In genomic region chr2:6380401-6380800, GRCm38 (mm10) we compare ENCODE assay signal across 28 mouse cellular contexts. TPM values are rescaled to one million over a fixed set of nuclear protein-coding genes. Genes with fewer than 3 reads are reported as not detected.
DNase-seq lines count a peak whose midpoint lies in the region; ATAC-seq and TF ChIP-seq lines count a peak whose summit lies in the region.
"Had no signal": no experiment of that assay in that cellular context is flagged by ENCODE, and none has a peak within 500 bp of the region (broad histone marks: within the 10 kb centered on the region; RNA-seq: fewer than 3 reads in every experiment).

No protein-coding gene starts in this region.

- no peaks in the 10 kb centered on the region for H3K9me3 ChIP-seq in heart, postnatal 0 days (replicated peaks; ENCODE audit: control insufficient read depth, low read length)
- no peaks in the 10 kb centered on the region for H3K9me3 ChIP-seq in CH12.LX (replicated peaks; ENCODE audit: low read length)
- H3K9me3 ChIP-seq in intestine, embryonic 15.5 days = no peaks in the 10 kb centered on the region
- H3K9me3 ChIP-seq in stomach, embryonic 14.5 days (ENCODE audit: control insufficient read depth, low read depth, low read length) = no peaks in the 10 kb centered on the region
- H3K9me3 ChIP-seq in liver, embryonic 11.5 days (ENCODE audit: control insufficient read depth, low read length) = no peaks in the 10 kb centered on the region
- H3K9me3 ChIP-seq: embryonic facial prominence, embryonic 12.5 days; forebrain, embryonic 10.5 days; forebrain, embryonic 15.5 days; limb, embryonic 10.5 days; limb, embryonic 15.5 days; liver, embryonic 15.5 days; megakaryocyte, embryonic 14.5 days; midbrain, embryonic 12.5 days had no signal

- TF ChIP-seq POLR2A in CH12.LX (IDR thresholded peaks at IDR 0.05; ENCODE audit: low read depth, low read length) = 0 out of 2 replicates have a peak, but pooled peaks have one; percentile 15

- no peak for ATAC-seq in heart, postnatal 0 days (ENCODE audit: insufficient read depth, low read depth)
- peak; percentile 54 for ATAC-seq in intestine, embryonic 15.5 days
- ATAC-seq in stomach, embryonic 14.5 days (ENCODE audit: insufficient number of reproducible peaks, insufficient read depth, low FRiP score, low read depth) = 0 out of 2 replicates have a peak, but pooled peaks have one; percentile 18
- ATAC-seq in liver, embryonic 11.5 days (replicated peaks; ENCODE audit: low FRiP score) = no peak
- ATAC-seq: forebrain, embryonic 15.5 days had no signal

- H3K4me2 ChIP-seq in heart, postnatal 0 days (ENCODE audit: low read depth, low read length) = no peak overlapping the region
- peak overlapping the region; percentile 19 for H3K4me2 ChIP-seq in CH12.LX (ENCODE audit: insufficient read depth, low read depth, poor library complexity, severe bottlenecking)
- peak overlapping the region; percentile 42 for H3K4me2 ChIP-seq in intestine, embryonic 15.5 days (replicated peaks)
- H3K4me2 ChIP-seq in stomach, embryonic 14.5 days (replicated peaks; ENCODE audit: low read depth, low read length) = no peak overlapping the region
- H3K4me2 ChIP-seq in liver, embryonic 11.5 days = no peak overlapping the region
- H3K4me2 ChIP-seq: embryonic facial prominence, embryonic 12.5 days; forebrain, embryonic 15.5 days; hindbrain, embryonic 14.5 days; limb, embryonic 15.5 days; liver, embryonic 15.5 days; midbrain, embryonic 12.5 days had no signal

- H3K9ac ChIP-seq in heart, postnatal 0 days (replicated peaks; ENCODE audit: low read depth, low read length) = no peak overlapping the region
- H3K9ac ChIP-seq in CH12.LX (ENCODE audit: insufficient read depth, low read depth) = no peak overlapping the region
- 0 out of 2 replicates have a peak overlapping the region, but pooled peaks have one; percentile 20 for H3K9ac ChIP-seq in intestine, embryonic 15.5 days
- no peak overlapping the region for H3K9ac ChIP-seq in stomach, embryonic 14.5 days (replicated peaks; ENCODE audit: low read depth, low read length)
- H3K9ac ChIP-seq in liver, embryonic 11.5 days (ENCODE audit: low read depth, low read length) = no peak overlapping the region
- H3K9ac ChIP-seq: embryonic facial prominence, embryonic 12.5 days; forebrain, embryonic 15.5 days; hindbrain, embryonic 14.5 days; limb, embryonic 15.5 days; liver, embryonic 15.5 days; midbrain, embryonic 12.5 days had no signal

- H3K27me3 ChIP-seq in heart, postnatal 0 days (ENCODE audit: control insufficient read depth, insufficient read depth, low read length) = no peaks in the 10 kb centered on the region
- H3K27me3 ChIP-seq in CH12.LX (replicated peaks) = no peaks in the 10 kb centered on the region
- no peaks in the 10 kb centered on the region for H3K27me3 ChIP-seq in intestine, embryonic 15.5 days (replicated peaks)
- H3K27me3 ChIP-seq in stomach, embryonic 14.5 days (ENCODE audit: control insufficient read depth, insufficient read depth, low read length) = no peaks in the 10 kb centered on the region
- no peaks in the 10 kb centered on the region for H3K27me3 ChIP-seq in liver, embryonic 11.5 days (replicated peaks; ENCODE audit: control insufficient read depth, insufficient read depth, low read length)
- H3K27me3 ChIP-seq: embryonic facial prominence, embryonic 12.5 days; forebrain, embryonic 15.5 days; limb, embryonic 15.5 days; liver, embryonic 15.5 days; megakaryocyte, embryonic 14.5 days; midbrain, embryonic 12.5 days had no signal

- no peaks in the 10 kb centered on the region for H3K36me3 ChIP-seq in heart, postnatal 0 days (replicated peaks; ENCODE audit: control insufficient read depth, insufficient read depth, low read length)
- H3K36me3 ChIP-seq in CH12.LX (replicated peaks in 1 of 2; ENCODE audit: control insufficient read depth in 1 of 2, insufficient read depth in 1 of 2, low read length in 1 of 2) = peaks cover 0 to 5% of the 10 kb centered on the region in 2 experiments
- no peaks in the 10 kb centered on the region for H3K36me3 ChIP-seq in intestine, embryonic 15.5 days
- H3K36me3 ChIP-seq in stomach, embryonic 14.5 days (ENCODE audit: control insufficient read depth, insufficient read depth, low read length) = no peaks in the 10 kb centered on the region
- H3K36me3 ChIP-seq in liver, embryonic 11.5 days (ENCODE audit: control insufficient read depth, insufficient read depth, low read length) = no peaks in the 10 kb centered on the region
- H3K36me3 ChIP-seq: embryonic facial prominence, embryonic 12.5 days; forebrain, embryonic 15.5 days; limb, embryonic 10.5 days; limb, embryonic 15.5 days; liver, embryonic 15.5 days; midbrain, embryonic 12.5 days had no signal

- H3K27ac ChIP-seq in heart, postnatal 0 days (ENCODE audit: low read depth) = 0 out of 2 replicates have a peak overlapping the region, but pooled peaks have one; percentile 17
- H3K27ac ChIP-seq in CH12.LX (ENCODE audit: insufficient read depth, low read depth) = no peak overlapping the region
- peak overlapping the region; percentile 81 for H3K27ac ChIP-seq in intestine, embryonic 15.5 days
- peak overlapping the region; percentile 35; the same call in 1 of the 2 replicates for H3K27ac ChIP-seq in stomach, embryonic 14.5 days (ENCODE audit: low read length)
- no peak overlapping the region for H3K27ac ChIP-seq in liver, embryonic 11.5 days (ENCODE audit: low read depth, low read length)
- H3K27ac ChIP-seq: embryonic facial prominence, embryonic 12.5 days; forebrain, embryonic 10.5 days; forebrain, embryonic 15.5 days; gastrocnemius, adult 2 months; hindbrain, embryonic 14.5 days; kidney, postnatal 0 days; limb, embryonic 10.5 days; limb, embryonic 15.5 days; liver, embryonic 15.5 days; midbrain, embryonic 12.5 days had no signal

- dilution Hi-C loops in CH12.LX (cut with MboI; ENCODE audit: extremely low pct_ligation_motif_present, extremely low pct_unique_long_range_greater_than_20kb, low sequenced_read_pairs) = no loop called here

- intact Hi-C loops in heart, postnatal 25 days (cut with DNase I) = no loop called here
- intact Hi-C loops in left cerebral cortex, postnatal 14 days (cut with DNase I) = no loop called here

- 75% methylated on average over 9 of the region's 9 CpGs for WGBS in heart, postnatal 0 days
- 51% methylated on average over 9 of the region's 9 CpGs for WGBS in intestine, embryonic 15.5 days
- 68% methylated on average over 9 of the region's 9 CpGs for WGBS in stomach, embryonic 14.5 days
- 78% methylated on average over 9 of the region's 9 CpGs for WGBS in liver, embryonic 11.5 days

- TF ChIP-seq EP300 in heart, postnatal 0 days (IDR thresholded peaks at IDR 0.05; ENCODE audit: low read depth) = no peak
- TF ChIP-seq EP300 in CH12.LX (IDR thresholded peaks at IDR 0.05; ENCODE audit: low read length) = no peak

- H3K79me2 ChIP-seq in CH12.LX (replicated peaks; ENCODE audit: control insufficient read depth, extremely low read depth, insufficient read depth, poor library complexity, severe bottlenecking) = no peaks in the 10 kb centered on the region

- in situ Hi-C loops in CH12.LX (cut with MboI; ENCODE audit: low pct_ligation_motif_present, low pct_unique_long_range_greater_than_20kb, low sequenced_read_pairs) = no loop called here

- TF ChIP-seq RAD21 in CH12.LX (IDR thresholded peaks at IDR 0.05; ENCODE audit: low read depth, low read length) = no peak

- H3K4me3 ChIP-seq in heart, postnatal 0 days (ENCODE audit: low read depth, low read length) = no peak overlapping the region
- peak overlapping the region in 1 of 3 experiments; percentile 17 for H3K4me3 ChIP-seq in CH12.LX (replicated peaks in 1 of 3; ENCODE audit: low read depth in 2 of 3, low read length in 2 of 3, poor library complexity in 1 of 3)
- no peak overlapping the region for H3K4me3 ChIP-seq in intestine, embryonic 15.5 days (replicated peaks)
- no peak overlapping the region for H3K4me3 ChIP-seq in stomach, embryonic 14.5 days (ENCODE audit: low read depth, low read length)
- H3K4me3 ChIP-seq in liver, embryonic 11.5 days (ENCODE audit: low read depth, low read length) = no peak overlapping the region
- H3K4me3 ChIP-seq: embryonic facial prominence, embryonic 12.5 days; forebrain, embryonic 10.5 days; forebrain, embryonic 15.5 days; gastrocnemius, adult 2 months; limb, embryonic 10.5 days; limb, embryonic 15.5 days; liver, embryonic 15.5 days; megakaryocyte, embryonic 14.5 days; midbrain, embryonic 12.5 days had no signal

- no peak for DNase-seq in heart, postnatal 0 days (ENCODE audit: low spot score)
- DNase-seq in heart, postnatal 25 days (ENCODE audit: low spot score) = no peak
- DNase-seq in CH12.LX (ENCODE audit: extremely low read depth) = no peak
- DNase-seq in liver, embryonic 11.5 days (ENCODE audit: low spot score) = no peak
- DNase-seq in thymus, postnatal 25 days = no peak
- no peak for DNase-seq in left cerebral cortex, postnatal 14 days (ENCODE audit: low spot score in 2 of 2)
- DNase-seq: adrenal gland, postnatal 25 days; cerebellum, adult 11-12 months; cerebellum, adult 9-11 months; embryo, embryonic 11 days; gastrocnemius, adult 2 months; gastrocnemius, postnatal 36 days; kidney, adult 8-10 months; kidney, postnatal 4 days; retina, postnatal 1 day; right cerebral cortex, postnatal 14 days had no signal

- peaks cover 14% of the 10 kb centered on the region for H3K4me1 ChIP-seq in heart, postnatal 0 days (ENCODE audit: control insufficient read depth, insufficient read depth)
- peaks cover 19 to 65% of the 10 kb centered on the region in 2 experiments for H3K4me1 ChIP-seq in CH12.LX (ENCODE audit: control insufficient read depth in 1 of 2, insufficient read depth in 2 of 2)
- H3K4me1 ChIP-seq in intestine, embryonic 15.5 days (replicated peaks) = peaks cover 34% of the 10 kb centered on the region
- H3K4me1 ChIP-seq in stomach, embryonic 14.5 days (ENCODE audit: control insufficient read depth, insufficient read depth, low read length) = peaks cover 27% of the 10 kb centered on the region
- H3K4me1 ChIP-seq in liver, embryonic 11.5 days (replicated peaks; ENCODE audit: control insufficient read depth, insufficient read depth, low read length) = peaks cover 17% of the 10 kb centered on the region
- H3K4me1 ChIP-seq: embryonic facial prominence, embryonic 12.5 days; limb, embryonic 10.5 days had no signal

- no peak for TF ChIP-seq CTCF in heart, postnatal 0 days (IDR thresholded peaks at IDR 0.05; ENCODE audit: low read depth)
- TF ChIP-seq CTCF in CH12.LX (conservative IDR thresholded peaks at IDR 0.05 in 1 of 2, IDR thresholded peaks at IDR 0.05 in 1 of 2; ENCODE audit: low read depth in 2 of 2, low read length in 2 of 2) = no peak

RNA-seq across cellular contexts. Expression of gene Usp6nl, which starts 57.9 kb away (rescaled TPM):
- 8.9 and 9.2 TPM in 2 replicates for total RNA-seq in heart, postnatal 0 days (2014; rRNA removed; ENCODE audit: low replicate concordance)
- 3.1 and 3.4 TPM in 2 replicates for polyA plus RNA-seq in heart, postnatal 0 days (2015; fragmentation: Nextera tagmentation; extraction: Ambion mirVana)
- 1 to 10 TPM; 6.3 to 6.7 TPM for total RNA-seq in heart, postnatal 25 days (2021)
- total RNA-seq in CH12.LX (2012; rRNA removed) = 4.2 and 4.6 TPM in 2 replicates
- total RNA-seq in CH12.LX (2014; rRNA removed) = 4.1 and 4.3 TPM in 2 replicates
- polyA plus RNA-seq in CH12.LX (2012; ENCODE audit: insufficient read length, low read depth) = 12.1 and 14.2 TPM in 2 replicates
- 9.4 and 11.8 TPM in 2 replicates for polyA plus RNA-seq in intestine, embryonic 15.5 days (2015; fragmentation: Nextera tagmentation; extraction: Ambion mirVana)
- 12.9 and 14.4 TPM in 2 replicates for polyA plus RNA-seq in stomach, embryonic 14.5 days (2014; fragmentation: Nextera tagmentation; extraction: Ambion mirVana)
- 8.5 and 10.6 TPM in 2 replicates for polyA plus RNA-seq in liver, embryonic 11.5 days (2014; fragmentation: Nextera tagmentation; extraction: Ambion mirVana)
- 10 to 100 TPM; 26.2 to 27.2 TPM for total RNA-seq in left cerebral cortex, postnatal 14 days (2021)

Comparison
In these comparisons a context has a peak if more than half of its experiments do, and no peak if none do; other contexts are left out.
1. ATAC-seq: peak in intestine, embryonic 15.5 days (single experiment) and stomach, embryonic 14.5 days (single experiment); none in heart, postnatal 0 days (single experiment) and liver, embryonic 11.5 days (single experiment).
2. H3K27ac ChIP-seq: peak in heart, postnatal 0 days (single experiment), intestine, embryonic 15.5 days (single experiment) and stomach, embryonic 14.5 days (single experiment); none in CH12.LX (single experiment) and liver, embryonic 11.5 days (single experiment).
3. H3K4me2 ChIP-seq: peak in CH12.LX (single experiment) and intestine, embryonic 15.5 days (single experiment); none in heart, postnatal 0 days (single experiment), stomach, embryonic 14.5 days (single experiment) and liver, embryonic 11.5 days (single experiment).